Mouse (Mus musculus): Measurements from ENCODE around the gene Ctsa.
"Not testable (repeated sequence)": the region's sequence is repeated elsewhere in the genome, so short reads cannot be mapped to it uniquely, and the experiment has no call there.

Ctsa gene

GRCm38 (mm10) chr2:164877376-164878215 is 44.9 kb downstream of the Ctsa start:
- DNase-seq (ENCODE audit: low spot score in 2 of 2): not testable (repeated sequence)

- peak; percentile 45 to 59 for DNase-seq (ENCODE audit: low spot score in 2 of 2)
Measured at GRCm38 (mm10) chr2:164878509-164879227, 46.0 kb downstream of the Ctsa start.

GRCm38 (mm10) chr2:164879228-164879567 is 46.5 kb downstream of the Ctsa start, which contains the start of gene Pcif1:
Gene Pcif1, plus strand, starts transcription at chr2:164879304.
- peak; percentile 93 for DNase-seq (ENCODE audit: low spot score in 2 of 2)

GRCm38 (mm10) chr2:164879568-164880277 is 47.0 kb downstream of the Ctsa start:
- DNase-seq (ENCODE audit: low spot score in 2 of 2): peak; percentile 93 to 95

GRCm38 (mm10) chr2:164882619-164883018 is 49.9 kb downstream of the Ctsa start:
- DNase-seq (ENCODE audit: low spot score in 2 of 2): peak in 1 of 2 experiments; percentile 51

- DNase-seq (ENCODE audit: low spot score in 2 of 2): no peak
Measured at GRCm38 (mm10) chr2:164885788-164886187, 53.1 kb downstream of the Ctsa start.

GRCm38 (mm10) chr2:164886617-164887016 is 53.9 kb downstream of the Ctsa start:
- no peak for DNase-seq (ENCODE audit: low spot score in 2 of 2)

GRCm38 (mm10) chr2:164888996-164889395 is 56.3 kb downstream of the Ctsa start:
- no peak for DNase-seq (ENCODE audit: low spot score in 2 of 2)

GRCm38 (mm10) chr2:164889960-164890359 is 57.3 kb downstream of the Ctsa start:
- no peak for DNase-seq (ENCODE audit: low spot score in 2 of 2)
